Mouse (Mus musculus) midbrain, postnatal 0 days (tissue): ENCODE results near the gene Gm6882. TPM values are rescaled to one million over a fixed set of nuclear protein-coding genes. Genes with fewer than 3 reads are reported as not detected.
"Not testable (repeated sequence)": the region's sequence is repeated elsewhere in the genome, so short reads cannot be mapped to it uniquely, and the experiment has no call there.

Experiments
- ATAC-seq: fragments of 200-750 bp; cut with Nextera tagmentation; 2 replicates; pipeline ENCODE4 v1.8.0; 2017; ENCODE audit warnings: moderate number of reproducible peaks, mild to moderate bottlenecking, moderate TSS enrichment, moderate library complexity; ENCODE audit not compliant: low FRiP score
- DNase-seq: peaks from one replicate; pipeline ENCODE4 v3.0.0-alpha.2; 2015; ENCODE audit warnings: low spot score
- H3K27ac ChIP-seq: fragments of 300-500 bp; sonication (generic); 2 replicates; pipeline ENCODE4 v1.5.1; 2014; ENCODE audit warnings: low read depth, mild to moderate bottlenecking, low read length, mixed read lengths
- H3K27me3 ChIP-seq: fragments of 300-500 bp; sonication (generic); 2 replicates; pipeline ENCODE4 v1.6.1; 2014; ENCODE audit warnings: low read length, control low read depth, mixed read lengths; ENCODE audit not compliant: insufficient read depth
- H3K36me3 ChIP-seq: fragments of 300-500 bp; sonication (generic); 2 replicates; pipeline ENCODE4 v1.6.1; 2014; ENCODE audit warnings: low read length, control low read depth, mixed read lengths; ENCODE audit not compliant: insufficient read depth
- H3K4me1 ChIP-seq: fragments of 300-500 bp; sonication (generic); 2 replicates; pipeline ENCODE4 v1.6.1; 2014; ENCODE audit warnings: mild to moderate bottlenecking, control low read depth, antibody characterized with exemption, low read length, mixed read lengths; ENCODE audit not compliant: insufficient read depth
- H3K4me2 ChIP-seq: fragments of 300-500 bp; sonication (generic); 2 replicates; pipeline ENCODE4 v1.6.1; 2014; ENCODE audit warnings: low read depth, mild to moderate bottlenecking, low read length, mixed read lengths; ENCODE audit not compliant: poor library complexity, severe bottlenecking
- H3K4me3 ChIP-seq: fragments of 300-500 bp; sonication (generic); 2 replicates; pipeline ENCODE4 v1.5.1; 2014; ENCODE audit warnings: low read depth, mild to moderate bottlenecking, low read length, moderate library complexity
- H3K9ac ChIP-seq: fragments of 300-500 bp; sonication (generic); replicated peaks from 2 replicates; pipeline ENCODE4 v1.6.1; 2014; ENCODE audit warnings: mild to moderate bottlenecking, low read length, moderate library complexity, mixed read lengths; ENCODE audit not compliant: poor library complexity, severe bottlenecking
- H3K9me3 ChIP-seq: fragments of 300-500 bp; sonication (generic); 2 replicates; pipeline ENCODE4 v1.6.1; 2016; ENCODE audit warnings: low read length, control low read depth
- WGBS: fragments of 180-500 bp; shearing (Covaris S2); extraction: QIAGEN DNeasy Blood & Tissue Kit; methylation state at CpG from one replicate; pipeline ENCODE4 v1.1.7; 2014; 5-methylcytosine and 5-hydroxymethylcytosine counted together
- polyA plus RNA-seq: library from polyadenylated mRNA; unstranded; fragments of >200 nt; fragmentation: Nextera tagmentation; extraction: Ambion mirVana; gene quantifications from 2 replicates; pipeline ENCODE4 v1.2.1, GENCODE M21; 2015
- total RNA-seq: library from RNA; depleted of rRNA; stranded (reverse); fragments of >200 nt; gene quantifications from 2 replicates; pipeline ENCODE4 v1.2.3, GENCODE M21; 2014; rRNA removed

Gm6882 gene
- total RNA-seq (not detected in 2 replicates), polyA plus RNA-seq (not detected in 2 replicates)

DNA sequence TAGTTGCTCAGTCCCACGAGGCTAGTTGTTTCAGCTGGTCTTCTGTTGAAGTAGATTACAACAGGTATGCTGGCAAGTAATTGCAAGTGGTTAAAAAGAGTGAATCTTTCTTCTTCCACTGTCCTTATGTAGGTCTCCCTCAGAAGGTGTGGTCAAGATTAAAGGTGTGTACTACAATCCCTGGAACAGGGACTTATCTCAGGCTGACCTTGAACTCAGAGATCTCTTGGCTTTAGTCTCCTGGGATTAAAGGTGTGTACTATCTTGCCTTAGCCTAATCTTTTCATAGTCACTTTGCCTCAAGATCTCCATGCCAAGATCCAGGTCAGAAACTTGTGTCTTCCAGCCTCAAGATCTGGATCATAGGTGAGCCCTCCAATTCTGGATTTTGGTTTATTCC, at the start of gene Gm6882:
Gm6882 (minus strand) TSS at position 101 of the 400 bp plus-strand sequence.
- ATAC-seq, H3K27me3 ChIP-seq, H3K9ac ChIP-seq, H3K4me1 ChIP-seq, H3K4me3 ChIP-seq, DNase-seq, H3K4me2 ChIP-seq, H3K27ac ChIP-seq, H3K9me3 ChIP-seq, H3K36me3 ChIP-seq: not testable (repeated sequence)
- 13% methylated on average over 1 of the region's 1 CpGs for WGBS

Other genes with a start within 250 kb of the Gm6882 start
- gene Gm5157, start 242.3 kb downstream of the Gm6882 start, total RNA-seq: not detected in 2 replicates
- gene Gm5157, start 242.3 kb downstream of the Gm6882 start, polyA plus RNA-seq: not detected in 2 replicates
- not detected in 2 replicates for gene Vmn1r124, start 172.1 kb downstream of the Gm6882 start, total RNA-seq
- not detected in 2 replicates for gene Vmn1r124, start 172.1 kb downstream of the Gm6882 start, polyA plus RNA-seq
- gene Vmn1r125, start 160.6 kb downstream of the Gm6882 start, total RNA-seq: not detected in 2 replicates
- gene Vmn1r125, start 160.6 kb downstream of the Gm6882 start, polyA plus RNA-seq: not detected in 2 replicates
- gene Vmn1r126, start 131.3 kb downstream of the Gm6882 start, total RNA-seq: not detected in 2 replicates
- gene Vmn1r126, start 131.3 kb downstream of the Gm6882 start, polyA plus RNA-seq: not detected in 2 replicates
- not detected in 2 replicates for gene Vmn1r127, start 112.9 kb downstream of the Gm6882 start, total RNA-seq
- not detected in 2 replicates for gene Vmn1r127, start 112.9 kb downstream of the Gm6882 start, polyA plus RNA-seq
- gene Vmn1r128, start 83.4 kb downstream of the Gm6882 start, total RNA-seq: not detected in 2 replicates
- not detected in 2 replicates for gene Vmn1r128, start 83.4 kb downstream of the Gm6882 start, polyA plus RNA-seq
- gene Vmn1r129, start 71.5 kb downstream of the Gm6882 start, total RNA-seq: not detected in 2 replicates
- gene Vmn1r129, start 71.5 kb downstream of the Gm6882 start, polyA plus RNA-seq: not detected in 2 replicates
- gene Vmn1r130, start 79.0 kb upstream of the Gm6882 start, total RNA-seq: not detected in 2 replicates
- gene Vmn1r130, start 79.0 kb upstream of the Gm6882 start, polyA plus RNA-seq: not detected in 2 replicates
- gene Vmn1r131, start 113.3 kb upstream of the Gm6882 start, total RNA-seq: not detected in 2 replicates
- not detected in 2 replicates for gene Vmn1r131, start 113.3 kb upstream of the Gm6882 start, polyA plus RNA-seq
- gene Vmn1r132, start 181.3 kb upstream of the Gm6882 start, total RNA-seq: not detected in 2 replicates
- not detected in 2 replicates for gene Vmn1r132, start 181.3 kb upstream of the Gm6882 start, polyA plus RNA-seq